Mouse (Mus musculus): Measurements from ENCODE around the gene AC129217.1.
A peak's percentile ranks its signal among the peaks of the same experiment; 100 is the strongest.
"Not testable (repeated sequence)": the region's sequence is repeated elsewhere in the genome, so short reads cannot be mapped to it uniquely, and the experiment has no call there.

Gene AC129217.1

DNA sequence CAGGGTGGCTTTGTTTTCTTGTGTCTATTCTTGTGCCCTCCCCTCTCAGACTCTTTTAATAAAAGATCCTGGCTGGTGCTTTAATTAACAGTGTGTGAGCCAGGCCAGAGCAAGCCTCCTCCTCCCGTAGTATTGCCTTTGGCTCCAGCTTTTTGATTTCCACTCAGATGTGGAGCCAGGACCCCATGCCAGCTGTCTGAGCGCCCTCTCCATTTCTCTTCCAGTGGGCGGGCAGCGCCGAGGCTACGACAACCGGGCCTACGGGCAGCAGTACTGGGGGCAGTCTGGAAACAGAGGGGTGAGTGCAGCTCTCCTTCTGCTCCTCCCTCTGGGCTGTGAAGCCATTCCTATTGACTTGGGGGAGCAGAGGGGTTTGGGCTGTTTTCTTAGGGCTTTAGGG lies 1.1 kb downstream of the AC129217.1 start:
- DNase-seq (ENCODE audit: low spot score): no peak

DNA sequence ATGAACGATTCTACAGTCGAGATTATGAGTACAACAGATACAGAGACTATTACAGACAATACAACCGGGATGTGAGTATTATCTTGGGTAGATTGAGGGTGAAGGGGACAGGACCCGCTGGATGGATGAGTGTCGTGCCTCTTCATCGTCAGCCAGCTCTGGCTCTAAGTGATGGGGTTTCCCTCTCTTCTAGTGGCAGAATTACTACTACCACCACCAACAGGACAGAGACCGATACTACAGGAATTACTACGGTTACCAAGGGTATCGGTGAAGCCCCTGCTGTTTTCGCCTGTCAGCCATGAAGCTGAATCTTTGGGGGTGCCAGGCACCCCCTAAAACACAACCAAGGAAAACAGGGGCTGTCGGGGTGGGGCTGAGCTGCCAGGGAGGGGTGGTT lies 1.7 kb downstream of the AC129217.1 start:
- DNase-seq (ENCODE audit: low spot score): no peak

DNA sequence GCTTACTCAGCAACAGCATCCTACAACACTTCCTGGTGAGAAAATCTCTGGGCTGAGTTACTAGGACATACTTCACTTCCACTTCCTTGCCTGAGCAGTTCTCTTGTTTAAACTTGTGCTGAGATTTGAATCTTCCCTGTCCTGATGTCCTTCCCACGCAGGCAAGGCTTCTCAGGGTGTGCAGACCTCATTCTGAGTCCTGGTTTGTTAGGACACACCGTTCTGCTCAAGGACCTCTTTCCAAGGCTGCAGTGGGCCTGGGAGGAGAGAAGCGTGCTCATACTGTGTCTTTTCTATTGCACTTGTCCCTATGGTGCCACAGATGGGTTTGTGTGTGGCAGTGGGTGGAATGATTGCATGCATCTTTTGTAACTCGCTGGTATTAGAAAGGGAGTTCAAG lies 3.4 kb downstream of the AC129217.1 start:
- no peak for DNase-seq (ENCODE audit: low spot score)

DNA sequence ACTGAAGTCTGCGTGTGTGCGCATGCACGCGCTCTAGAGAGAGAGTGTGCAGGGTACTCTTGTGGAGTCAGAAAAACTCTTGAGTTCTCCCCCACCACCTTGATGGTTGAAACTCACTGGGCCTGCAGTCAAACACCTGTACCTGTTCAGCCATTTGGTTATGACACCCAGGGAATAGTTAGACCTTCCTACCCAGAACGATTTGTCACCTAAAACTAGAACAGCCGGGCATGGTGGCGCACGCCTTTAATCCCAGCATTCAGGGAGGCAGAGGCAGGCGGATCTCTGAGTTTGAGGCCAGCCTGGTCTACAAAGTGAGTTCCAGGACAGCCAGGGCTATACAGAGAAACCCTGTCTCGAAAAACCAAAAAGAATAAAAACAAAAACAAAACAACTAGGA lies 6.8 kb downstream of the AC129217.1 start:
- not testable (repeated sequence) for DNase-seq (ENCODE audit: low spot score)

DNA sequence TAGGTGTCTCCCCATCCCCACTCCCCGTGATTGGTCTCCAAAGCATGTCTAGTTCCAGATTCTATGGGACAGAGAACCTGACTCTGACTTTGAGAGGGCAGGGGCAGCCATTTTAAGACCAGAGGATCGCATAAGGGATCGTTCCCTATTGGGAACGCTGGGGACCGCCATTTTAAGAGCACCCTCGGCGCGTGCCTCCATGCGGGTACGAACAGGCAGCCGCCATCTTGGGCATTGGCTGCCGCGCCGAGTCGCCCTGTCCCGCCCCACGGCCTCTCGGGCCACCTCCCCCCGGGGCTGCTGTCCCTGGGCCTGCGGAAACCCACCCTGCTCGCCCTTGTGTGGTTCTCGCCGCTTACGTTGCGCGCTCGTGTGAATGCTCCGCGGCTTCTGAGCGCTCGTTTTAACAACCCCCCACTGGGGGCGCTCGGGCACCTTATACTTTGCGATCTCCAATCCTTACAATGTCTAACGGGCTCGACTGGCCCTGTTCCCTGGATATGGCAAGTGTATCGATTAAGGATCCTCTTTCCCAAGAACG lies 7.7 kb downstream of the AC129217.1 start, which contains the start of gene Bscl2:
Bscl2 (plus strand) TSS at position 217 of the 541 bp plus-strand sequence.
- peak; percentile 89 for DNase-seq (ENCODE audit: low spot score)

DNA sequence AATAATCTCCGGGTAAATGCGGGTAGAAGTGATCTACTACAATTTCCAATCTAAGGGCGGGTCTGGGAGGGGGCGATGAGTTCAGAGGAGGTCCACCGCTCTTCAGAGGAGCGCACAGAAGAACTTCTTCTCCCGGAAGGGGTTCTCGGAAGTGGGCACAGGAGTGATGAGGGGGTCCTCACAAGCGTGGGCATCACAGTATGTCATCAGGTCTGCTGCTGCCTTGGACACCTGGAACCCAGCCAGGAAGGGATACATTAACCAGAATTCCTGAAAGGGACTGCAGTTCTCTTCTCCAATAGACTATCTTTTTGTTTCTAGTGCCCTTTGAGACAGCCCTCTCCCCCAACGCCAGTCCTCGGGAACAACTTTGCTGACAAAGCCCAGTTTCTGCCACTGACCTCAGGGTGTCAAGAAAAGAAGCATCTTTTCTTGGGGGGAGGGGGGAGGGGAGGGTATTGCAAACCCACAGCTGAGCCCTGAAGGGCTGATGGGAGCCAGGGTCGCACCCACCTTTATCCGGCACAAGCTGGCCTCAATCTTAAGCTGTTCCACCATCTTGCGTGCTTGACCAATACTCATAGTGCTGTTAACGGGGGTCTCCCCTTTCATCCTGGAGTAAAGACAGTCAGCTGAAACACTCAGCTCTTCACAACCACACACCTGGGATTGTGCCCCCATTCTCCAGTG lies 8.6 kb downstream of the AC129217.1 start:
- DNase-seq (ENCODE audit: low spot score): peak; percentile 42

DNA sequence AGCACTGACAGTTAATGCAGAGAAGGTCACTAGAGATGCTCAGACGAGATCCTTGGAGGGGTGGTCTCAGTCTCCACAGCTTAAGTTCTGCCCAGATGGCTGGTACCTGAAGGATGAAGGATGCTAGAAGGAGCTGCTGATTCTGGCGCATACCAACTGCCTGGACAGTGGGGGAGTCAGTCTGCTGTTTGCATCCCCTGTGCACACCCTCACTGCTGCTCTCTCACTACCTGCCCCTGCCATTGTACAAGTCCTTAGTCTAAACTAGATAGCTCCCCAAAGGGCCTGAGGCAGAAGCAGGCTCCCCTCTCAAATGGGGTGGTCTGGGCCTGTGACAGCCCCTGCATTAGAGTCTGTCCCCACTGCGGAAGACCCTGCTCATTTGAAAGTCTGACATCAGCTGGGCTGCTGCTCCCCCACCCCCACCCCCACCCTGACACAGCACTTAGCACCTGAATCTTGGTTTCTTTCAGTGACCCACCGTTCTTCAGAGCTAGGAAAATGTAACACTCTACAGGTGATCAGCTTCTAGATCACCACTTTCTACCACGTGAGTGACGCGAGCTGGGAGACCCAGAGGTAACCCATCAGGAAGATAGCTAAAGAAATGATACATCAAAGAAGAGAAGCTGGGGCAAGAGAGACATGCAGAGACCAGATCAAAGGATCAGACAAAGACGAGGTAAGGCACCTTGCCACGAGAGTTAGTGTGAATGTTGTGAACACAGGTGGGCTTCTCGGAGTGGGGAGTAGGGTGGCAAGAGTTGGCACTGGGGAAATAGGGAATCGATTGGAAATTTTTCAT lies 9.7 kb downstream of the AC129217.1 start, which contains the start of gene Gng3:
Gng3 (minus strand) TSS at position 92 of the 805 bp plus-strand sequence.
- no peak for DNase-seq (ENCODE audit: low spot score)

DNA sequence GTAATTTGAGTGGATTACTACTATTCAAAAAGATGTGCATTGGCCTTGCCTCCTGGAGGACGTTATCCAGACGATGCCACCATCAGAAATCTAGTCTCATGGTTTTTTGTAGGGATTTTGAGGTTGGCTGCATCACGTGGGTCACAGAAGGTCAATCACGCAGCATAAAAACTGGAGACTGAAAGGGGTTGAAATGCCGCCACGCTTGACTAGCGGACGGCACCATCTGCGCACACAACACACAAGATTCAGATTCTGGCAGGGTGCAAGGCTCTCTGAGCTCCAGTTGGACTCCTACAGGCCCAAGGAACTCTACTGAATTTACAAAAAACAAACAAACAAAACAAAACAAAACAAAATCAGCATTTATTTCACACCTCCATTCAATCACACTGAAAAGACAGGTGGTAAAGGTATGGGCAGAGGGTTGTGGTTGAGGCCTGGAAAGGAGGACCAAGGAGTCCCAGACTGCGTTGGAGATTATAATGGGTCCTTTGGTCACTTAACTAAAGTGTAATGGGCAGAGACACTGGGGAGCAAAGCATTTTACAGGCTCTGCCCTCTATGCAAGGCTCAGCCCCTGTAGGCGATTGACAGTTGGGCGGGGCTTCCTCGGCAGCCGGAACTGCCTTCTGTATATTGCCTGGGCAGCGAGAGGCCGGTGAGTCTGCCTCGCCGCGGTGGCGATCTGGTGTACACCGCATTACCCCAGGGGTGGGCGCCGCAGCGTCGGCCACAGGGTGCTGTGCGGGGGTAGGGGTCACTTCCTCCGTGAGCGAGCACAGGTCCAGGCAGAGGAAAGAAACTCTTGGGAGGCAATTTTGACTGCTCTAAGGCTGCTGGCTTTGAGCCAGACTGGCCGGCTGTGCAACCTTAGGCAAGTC lies 10.6 kb downstream of the AC129217.1 start:
- peak; percentile 75 for DNase-seq (ENCODE audit: low spot score)

DNA sequence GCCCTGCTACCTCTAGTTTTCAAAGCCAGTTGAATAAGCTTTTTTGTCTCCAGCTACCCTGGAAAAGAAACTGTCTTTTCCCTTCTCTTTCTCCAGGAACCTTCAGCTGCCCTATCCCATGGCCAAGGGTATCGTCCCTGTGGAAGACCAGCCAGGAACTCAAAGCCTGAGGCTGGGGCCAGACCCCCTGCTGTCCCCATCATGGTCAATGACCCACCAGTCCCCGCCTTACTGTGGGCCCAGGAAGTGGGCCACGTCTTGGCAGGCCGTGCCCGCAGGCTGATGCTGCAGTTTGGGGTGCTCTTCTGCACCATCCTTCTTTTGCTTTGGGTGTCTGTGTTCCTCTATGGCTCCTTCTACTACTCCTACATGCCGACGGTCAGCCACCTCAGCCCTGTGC lies 11.4 kb downstream of the AC129217.1 start:
- no peak for DNase-seq (ENCODE audit: low spot score)

DNA sequence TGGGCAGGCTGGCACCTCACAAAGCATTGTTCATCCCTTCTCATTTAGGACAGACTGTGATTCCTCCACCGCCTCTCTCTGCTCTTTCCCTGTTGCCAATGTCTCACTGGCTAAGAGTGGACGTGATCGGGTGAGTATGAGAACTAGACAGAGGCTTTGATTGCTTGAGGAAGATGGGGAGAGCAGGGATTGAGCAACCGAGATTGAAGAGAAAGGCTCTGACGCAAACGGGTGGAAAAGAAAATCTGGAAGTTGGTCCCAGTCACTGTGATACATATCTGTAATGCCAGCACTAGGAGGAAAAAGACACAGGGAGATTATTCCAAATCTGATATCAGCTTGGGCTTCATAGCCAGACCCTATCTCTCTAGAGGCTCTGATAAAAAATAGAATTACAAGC lies 13.4 kb downstream of the AC129217.1 start:
- no peak for DNase-seq (ENCODE audit: low spot score)

DNA sequence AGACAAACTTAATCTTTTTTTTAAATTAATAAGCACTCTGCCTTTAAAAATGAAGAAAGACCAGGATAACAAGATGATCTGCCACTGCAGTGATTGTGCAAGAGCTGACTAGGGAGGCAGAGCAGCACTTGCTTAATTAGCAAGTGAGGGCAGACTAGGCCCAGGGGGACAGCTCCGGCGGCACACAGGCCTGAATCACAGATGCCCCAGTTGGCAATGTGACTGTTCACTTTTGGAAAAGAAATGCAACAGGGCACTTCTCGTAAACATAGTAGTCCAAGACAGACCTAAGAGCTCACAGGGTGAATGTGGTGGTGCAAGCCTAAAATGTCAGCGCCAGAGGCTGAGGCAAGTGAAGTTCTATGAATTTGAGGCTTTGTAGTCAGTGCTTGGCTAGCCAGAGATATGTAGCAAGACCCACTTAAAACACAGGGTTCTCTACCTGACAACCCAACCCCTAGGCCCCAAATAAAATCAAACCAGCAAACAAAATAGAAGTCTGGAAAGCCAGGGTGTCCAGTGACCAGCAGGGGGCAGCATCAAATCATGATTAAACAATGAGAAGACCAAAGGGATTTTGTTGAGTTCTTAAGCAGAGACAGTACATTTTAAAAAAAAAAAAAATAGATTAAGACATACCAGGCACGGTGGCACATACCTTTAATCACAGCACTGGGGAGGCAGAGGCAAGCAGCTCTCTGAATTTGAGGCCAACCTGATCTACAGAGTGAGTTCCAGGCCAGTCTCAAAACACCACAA lies 15.0 kb downstream of the AC129217.1 start:
- DNase-seq (ENCODE audit: low spot score): peak; percentile 60

DNA sequence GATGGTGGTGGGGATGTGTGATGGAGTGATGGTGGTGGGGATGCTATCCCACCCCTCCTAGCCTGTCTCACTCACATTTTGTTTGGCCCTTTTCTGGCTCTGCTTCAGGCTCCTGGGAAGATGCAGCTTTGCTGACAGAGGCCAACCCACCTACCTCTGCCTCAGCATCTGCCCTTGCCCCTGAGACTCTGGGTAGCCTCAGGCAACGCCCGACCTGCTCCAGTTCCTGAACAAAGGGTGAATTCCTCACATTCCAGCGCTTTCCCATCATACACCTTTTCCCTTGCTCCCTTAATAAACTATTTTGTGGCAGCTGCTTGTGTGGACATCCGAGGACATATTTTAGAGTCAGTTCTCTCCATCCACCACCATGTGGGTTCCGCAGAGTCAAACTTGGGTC lies 18.8 kb downstream of the AC129217.1 start:
- no peak for DNase-seq (ENCODE audit: low spot score)

DNA sequence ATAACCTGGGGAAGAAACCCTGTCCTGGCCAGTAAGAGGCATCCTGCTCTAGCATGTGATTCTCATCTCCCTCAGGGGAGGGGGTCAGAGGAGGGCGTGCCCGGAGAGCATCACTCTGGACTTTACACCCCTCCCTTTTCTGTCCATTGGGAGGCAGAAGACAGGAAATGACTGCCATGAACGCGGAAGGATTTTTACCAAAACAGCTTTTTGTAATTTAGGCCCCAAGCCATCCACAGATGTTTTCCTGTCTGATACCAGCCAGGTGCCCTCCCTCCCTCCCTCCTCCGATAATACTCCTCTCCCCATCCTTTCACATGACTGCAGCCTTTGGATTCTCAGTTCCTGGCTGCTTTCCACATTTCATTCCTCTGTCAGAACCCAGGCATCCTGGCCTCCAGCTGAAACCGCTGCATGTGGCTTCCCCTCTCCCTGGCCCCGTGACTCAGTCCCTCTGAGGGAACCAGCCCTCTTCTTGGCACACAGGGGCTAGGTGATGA lies 20.9 kb downstream of the AC129217.1 start, which contains the start of gene Lrrn4cl:
Lrrn4cl (plus strand) TSS at position 367 of the 500 bp plus-strand sequence.
- peak; percentile 77 for DNase-seq (ENCODE audit: low spot score)

DNA sequence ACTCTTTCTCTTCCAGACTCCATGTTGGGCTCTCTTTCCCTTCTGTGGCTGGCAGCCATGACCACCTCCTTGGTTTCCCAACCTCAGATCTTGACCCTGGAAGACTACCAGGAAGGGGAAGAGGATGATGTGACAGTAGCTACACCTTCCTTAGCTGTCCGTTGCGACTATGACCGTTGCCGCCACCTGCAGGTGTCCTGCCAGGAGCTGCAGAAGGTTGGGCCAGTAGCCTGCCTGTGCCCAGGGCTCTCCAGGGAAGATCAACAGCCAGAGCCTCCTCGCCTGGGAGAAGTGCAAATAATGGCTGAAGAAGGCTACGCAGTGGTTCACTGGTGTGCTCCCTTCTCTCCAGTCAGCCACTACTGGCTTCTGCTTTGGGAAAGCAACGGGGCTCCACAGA lies 22.1 kb downstream of the AC129217.1 start:
- no peak for DNase-seq (ENCODE audit: low spot score)

DNA sequence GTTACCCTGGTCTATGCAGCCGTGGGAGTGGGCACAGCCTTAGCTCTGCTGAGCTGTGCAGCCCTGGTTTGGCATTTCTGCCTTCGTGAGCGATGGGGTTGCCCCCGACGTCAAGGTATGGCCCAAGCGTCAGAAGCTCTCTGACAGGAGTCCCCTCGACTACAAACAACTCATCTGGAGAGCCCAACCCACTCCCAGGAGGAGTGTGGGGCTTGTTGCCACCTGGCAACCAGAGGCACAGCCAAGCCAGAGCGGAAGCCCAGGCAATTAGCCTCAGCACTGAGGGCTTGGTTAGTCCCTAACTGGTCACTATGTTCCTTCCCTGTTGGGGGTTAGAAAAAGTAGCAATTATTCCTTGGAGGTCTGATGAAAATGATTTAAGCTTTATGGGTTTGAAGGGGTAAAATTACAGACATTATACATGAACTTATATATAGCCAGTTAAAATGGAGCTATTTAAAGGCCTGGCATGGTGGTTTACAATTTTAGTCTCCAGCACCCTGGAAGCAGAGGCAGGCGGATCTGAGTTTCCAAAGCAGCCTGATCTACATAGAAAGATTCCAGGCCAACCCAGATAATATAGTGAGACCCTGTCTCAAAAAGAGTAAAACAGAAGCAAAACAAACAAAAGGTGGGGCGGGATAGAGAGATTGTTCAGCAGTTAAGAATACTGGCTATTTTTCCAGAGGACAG lies 22.8 kb downstream of the AC129217.1 start:
- DNase-seq (ENCODE audit: low spot score): no peak

DNA sequence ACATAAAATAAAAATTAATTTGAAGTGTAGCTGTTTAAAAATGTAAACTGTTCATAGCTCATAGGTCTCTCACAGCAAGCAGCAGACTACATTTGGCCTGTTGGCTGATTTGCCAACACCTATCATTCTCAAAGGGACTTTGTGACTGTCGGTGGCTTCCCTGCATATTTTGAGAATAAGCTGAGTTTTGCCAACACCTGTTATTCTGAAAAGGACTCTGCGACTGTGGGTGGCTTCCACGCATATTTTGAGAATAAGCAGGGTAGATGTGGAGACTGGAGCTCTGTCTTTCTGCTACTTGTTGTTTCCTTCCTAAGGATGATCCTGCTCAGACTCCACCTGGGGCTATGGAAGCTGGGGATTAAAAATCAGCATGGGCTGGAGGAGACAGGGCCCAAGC lies 23.5 kb downstream of the AC129217.1 start:
- DNase-seq (ENCODE audit: low spot score): no peak

DNA sequence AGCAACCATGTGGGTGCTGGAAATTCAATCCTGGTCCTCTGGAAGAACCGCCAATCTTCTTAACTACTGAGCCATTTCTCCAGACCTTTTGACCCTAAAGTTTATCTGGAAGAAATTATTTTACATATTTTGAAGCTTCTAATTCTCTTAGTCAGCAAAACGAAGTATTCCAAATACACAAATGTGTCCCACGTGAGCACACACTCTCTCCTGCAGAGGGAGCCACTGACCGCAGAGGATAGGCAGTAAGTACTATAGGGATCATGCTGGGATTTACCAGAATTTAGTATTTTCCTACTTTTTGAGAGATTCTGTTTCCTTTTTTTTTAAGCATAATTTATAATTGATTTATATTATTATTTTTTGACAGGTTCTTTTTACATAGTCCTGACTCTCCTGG lies 28.1 kb downstream of the AC129217.1 start:
- DNase-seq (ENCODE audit: low spot score): no peak

DNA sequence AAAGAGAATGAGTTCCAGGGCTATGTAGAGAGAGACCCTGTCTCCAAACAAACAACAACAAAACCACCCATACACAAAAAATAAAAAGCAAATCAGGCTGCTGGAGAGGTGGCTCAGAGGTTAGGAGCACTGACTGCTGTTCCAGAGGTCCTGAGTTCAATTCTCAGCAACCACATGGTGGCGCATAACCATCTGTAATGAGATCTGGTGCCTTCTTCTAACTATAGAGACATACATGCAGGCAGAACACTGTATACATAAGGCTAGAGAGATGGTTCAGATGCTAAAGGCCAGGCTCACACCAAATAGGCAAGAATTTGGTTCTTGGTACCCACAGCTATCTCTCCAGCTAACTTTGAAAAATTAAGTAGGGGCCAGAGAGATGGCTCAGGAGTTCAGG lies 29.4 kb downstream of the AC129217.1 start:
- no peak for DNase-seq (ENCODE audit: low spot score)

DNA sequence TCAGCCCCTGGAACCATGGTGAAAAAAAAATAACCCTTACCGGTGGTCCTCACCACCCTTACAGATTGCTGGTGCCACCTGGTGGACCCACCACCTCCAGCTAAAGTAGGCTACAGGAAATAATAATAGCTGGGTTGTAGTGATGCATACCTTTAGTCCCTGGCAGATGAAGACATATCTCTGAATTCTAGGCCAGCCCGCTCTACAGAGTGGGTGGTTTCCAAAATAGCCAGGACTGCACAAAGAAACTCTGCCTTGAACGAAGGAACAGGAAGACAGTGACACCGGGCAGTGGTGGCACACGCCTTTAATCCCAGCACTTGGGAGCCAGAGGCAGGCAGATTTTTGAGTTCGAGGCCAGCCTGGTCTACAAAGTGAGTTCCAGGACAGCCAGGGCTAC lies 34.7 kb downstream of the AC129217.1 start:
- DNase-seq (ENCODE audit: low spot score): no peak

DNA sequence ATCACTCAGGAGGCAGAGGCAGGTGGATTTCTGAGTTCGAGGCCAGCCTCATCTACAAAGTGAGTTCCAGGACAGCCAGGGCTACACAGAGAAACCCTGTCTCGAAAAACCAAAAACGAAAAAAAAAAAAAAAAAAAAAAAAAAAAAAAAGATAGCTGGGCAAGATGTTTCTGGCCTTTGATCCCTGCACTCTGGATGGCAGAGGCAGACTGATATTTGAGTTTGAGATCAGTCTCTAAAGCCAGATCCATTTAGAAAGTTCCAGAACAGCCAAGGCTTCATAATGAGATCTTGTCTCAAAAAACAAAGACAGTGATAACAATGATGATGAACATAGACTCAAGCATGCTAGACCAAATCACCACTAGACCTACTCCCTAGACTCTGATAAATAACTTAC lies 40.8 kb downstream of the AC129217.1 start:
- not testable (repeated sequence) for DNase-seq (ENCODE audit: low spot score)

All from yolk sac, embryonic 10.5 days (tissue).